ENCODE assay signal across 12 mouse cellular contexts in the genomic region with DNA sequence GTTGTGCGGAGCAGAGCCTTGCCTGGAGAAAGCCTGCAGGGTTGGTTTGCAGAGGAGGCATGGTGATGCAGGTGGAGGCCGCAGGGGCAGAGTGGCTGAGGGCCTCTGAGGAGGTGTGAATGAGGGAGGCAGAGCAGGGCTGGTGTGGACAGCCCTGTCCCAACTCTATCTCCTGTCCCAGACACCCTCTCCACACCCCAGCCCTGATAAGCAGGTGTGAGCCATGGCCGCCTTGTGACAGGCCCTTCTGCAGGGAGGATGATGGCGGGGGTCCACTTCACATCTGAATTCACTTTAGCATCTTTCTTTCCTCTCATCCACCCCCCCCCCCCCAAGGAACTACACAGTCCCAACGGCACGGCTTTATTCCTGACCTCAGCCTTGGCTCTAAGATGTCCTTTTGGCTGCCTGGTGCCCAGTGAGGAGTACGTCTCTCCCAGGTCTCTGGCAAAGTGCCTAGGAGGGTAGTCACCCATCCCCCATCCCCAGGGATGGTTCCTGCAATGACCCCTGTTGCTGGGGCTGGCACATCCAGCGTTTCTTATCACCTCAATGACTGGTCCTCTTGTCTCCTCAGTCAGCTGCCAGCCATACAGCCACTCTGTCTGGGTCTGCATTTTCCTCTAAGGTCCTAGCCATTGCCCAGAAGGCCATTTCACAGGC. TPM values are rescaled to one million over a fixed set of nuclear protein-coding genes. Genes with fewer than 3 reads are reported as not detected.
DNase-seq lines count a peak whose midpoint lies in the region; ATAC-seq and TF ChIP-seq lines count a peak whose summit lies in the region.
"Had no signal": no experiment of that assay in that cellular context is flagged by ENCODE, and none has a peak within 500 bp of the region (broad histone marks: within the 10 kb centered on the region; RNA-seq: fewer than 3 reads in every experiment).

No protein-coding gene starts in this region.

- peak; percentile 90 for ATAC-seq in erythroblast, adult 5-6 weeks (replicated peaks; ENCODE audit: low FRiP score, poor library complexity, severe bottlenecking)
- no peak for ATAC-seq in midbrain, postnatal 0 days (ENCODE audit: low FRiP score)
- ATAC-seq in midbrain, embryonic 16.5 days: no peak
- ATAC-seq: midbrain, embryonic 15.5 days had no signal

- H3K4me1 ChIP-seq in midbrain, postnatal 0 days (ENCODE audit: insufficient read depth, low read length): no peaks in the 10 kb centered on the region
- H3K4me1 ChIP-seq in midbrain, embryonic 16.5 days (ENCODE audit: control insufficient read depth, insufficient read depth, low read length): no peaks in the 10 kb centered on the region
- H3K4me1 ChIP-seq: embryonic facial prominence, embryonic 15.5 days; midbrain, embryonic 15.5 days had no signal

- no peak overlapping the region for H3K9ac ChIP-seq in midbrain, postnatal 0 days (replicated peaks; ENCODE audit: low read length, poor library complexity, severe bottlenecking)
- no peak overlapping the region for H3K9ac ChIP-seq in midbrain, embryonic 16.5 days (ENCODE audit: low read depth, low read length)
- H3K9ac ChIP-seq: embryonic facial prominence, embryonic 15.5 days; hindbrain, embryonic 14.5 days; midbrain, embryonic 15.5 days had no signal

- H3K4me3 ChIP-seq in midbrain, postnatal 0 days (ENCODE audit: low read depth, low read length): no peak overlapping the region
- H3K4me3 ChIP-seq in midbrain, embryonic 16.5 days (ENCODE audit: low read depth, low read length): no peak overlapping the region
- H3K4me3 ChIP-seq: embryonic facial prominence, embryonic 15.5 days; midbrain, embryonic 15.5 days had no signal

- H3K36me3 ChIP-seq in midbrain, postnatal 0 days (ENCODE audit: insufficient read depth, low read length): peaks cover 22% of the 10 kb centered on the region
- peaks cover 23% of the 10 kb centered on the region for H3K36me3 ChIP-seq in midbrain, embryonic 16.5 days (ENCODE audit: control insufficient read depth, insufficient read depth, low read length)

- peak; percentile 75 for DNase-seq in heart, adult 8-10 months (ENCODE audit: low spot score)
- peak; percentile 66 to 73 for DNase-seq in heart, postnatal 36 days
- peak; percentile 53 to 73 for DNase-seq in spleen, postnatal 10 days (ENCODE audit: low spot score in 2 of 2)
- DNase-seq in midbrain, postnatal 0 days (ENCODE audit: low spot score): no peak
- no peak for DNase-seq in layer of hippocampus, adult 9-11 months
- DNase-seq: cerebellum, adult 9-11 months; kidney, postnatal 10 days had no signal

- H3K4me2 ChIP-seq in midbrain, postnatal 0 days (ENCODE audit: low read depth, low read length, poor library complexity, severe bottlenecking): no peak overlapping the region
- H3K4me2 ChIP-seq in midbrain, embryonic 16.5 days (ENCODE audit: low read length): no peak overlapping the region
- H3K4me2 ChIP-seq: embryonic facial prominence, embryonic 15.5 days; hindbrain, embryonic 14.5 days; midbrain, embryonic 15.5 days had no signal

- no peak overlapping the region for H3K27ac ChIP-seq in midbrain, postnatal 0 days (ENCODE audit: low read depth, low read length)
- no peak overlapping the region for H3K27ac ChIP-seq in midbrain, embryonic 16.5 days (ENCODE audit: low read length)
- H3K27ac ChIP-seq: embryonic facial prominence, embryonic 15.5 days; hindbrain, embryonic 14.5 days; midbrain, embryonic 15.5 days had no signal

- H3K27me3 ChIP-seq in midbrain, postnatal 0 days (ENCODE audit: insufficient read depth, low read length): no peaks in the 10 kb centered on the region
- H3K27me3 ChIP-seq in midbrain, embryonic 16.5 days (ENCODE audit: control insufficient read depth, insufficient read depth, low read depth, low read length): no peaks in the 10 kb centered on the region
- H3K27me3 ChIP-seq: embryonic facial prominence, embryonic 15.5 days; midbrain, embryonic 15.5 days had no signal

- TF ChIP-seq CTCF in midbrain, postnatal 0 days (IDR thresholded peaks at IDR 0.05): no peak

- H3K9me3 ChIP-seq in midbrain, postnatal 0 days (ENCODE audit: low read length): no peaks in the 10 kb centered on the region
- H3K9me3 ChIP-seq in midbrain, embryonic 16.5 days (replicated peaks; ENCODE audit: control insufficient read depth, low read length, poor library complexity, severe bottlenecking): no peaks in the 10 kb centered on the region
- H3K9me3 ChIP-seq: embryonic facial prominence, embryonic 15.5 days; midbrain, embryonic 15.5 days had no signal

- intact Hi-C loops in heart, postnatal 36 days (cut with DNase I): loop anchor here (1.0 kb wide), 1 partner anchor 27 kb away; no protein-coding TSS in a partner anchor

- WGBS in midbrain, postnatal 0 days: 76% methylated on average over 8 of the region's 8 CpGs
- 79% methylated on average over 8 of the region's 8 CpGs for WGBS in midbrain, embryonic 16.5 days

RNA-seq across cellular contexts. Expression of a gene that starts 25.1 kb away (rescaled TPM):
- total RNA-seq in erythroblast, adult 5-6 weeks (2015; ENCODE audit: low replicate concordance): 1.5 TPM in 2 replicates
- 0.70 and 0.77 TPM in 2 replicates for total RNA-seq in erythroblast, adult 5-6 weeks (2017; ENCODE audit: low replicate concordance)
- total RNA-seq in heart, adult 8-10 months (2022): 1 to 10 TPM; 2.4 to 3.3 (median 2.8) TPM
- total RNA-seq in heart, postnatal 36 days (2021): 1 to 10 TPM; 2.4 to 2.5 TPM
- 26.0 and 29.2 TPM in 2 replicates for total RNA-seq in midbrain, postnatal 0 days (2014; rRNA removed)
- 36.8 and 38.0 TPM in 2 replicates for polyA plus RNA-seq in midbrain, postnatal 0 days (2015; fragmentation: Nextera tagmentation; extraction: Ambion mirVana)
- polyA plus RNA-seq in midbrain, embryonic 16.5 days (2015; fragmentation: Nextera tagmentation; extraction: Ambion mirVana): 53.3 and 58.6 TPM in 2 replicates

Comparison
In these comparisons a context has a peak if more than half of its experiments do, and no peak if none do; other contexts are left out.
1. DNase-seq: peak in heart, adult 8-10 months (single experiment), heart, postnatal 36 days (2 of 2) and spleen, postnatal 10 days (2 of 2); none in midbrain, postnatal 0 days (single experiment) and layer of hippocampus, adult 9-11 months (single experiment).